Comparison of ENCODE assay signal across 8 mouse cellular contexts in the genomic region with DNA sequence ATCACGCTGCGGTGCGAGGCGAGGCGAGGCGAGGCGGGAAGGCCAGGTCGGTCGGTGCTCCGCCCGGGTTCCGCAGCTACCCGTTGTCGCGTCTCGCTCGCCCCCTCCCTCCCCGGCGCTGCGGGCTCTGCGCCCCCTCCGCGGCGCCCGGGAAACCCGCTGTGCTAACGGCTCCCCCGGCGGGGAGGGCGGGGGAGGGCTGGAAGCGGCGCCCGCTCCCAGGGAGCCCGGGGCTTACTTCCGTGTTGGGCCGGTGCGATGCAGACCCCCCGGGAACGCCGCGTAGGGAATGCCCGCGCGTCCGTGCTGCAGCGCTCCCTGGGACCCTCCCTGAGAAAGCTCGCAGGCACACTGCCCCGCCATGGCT. TPM values are rescaled to one million over a fixed set of nuclear protein-coding genes. Genes with fewer than 3 reads are reported as not detected.
DNase-seq lines count a peak whose midpoint lies in the region; ATAC-seq and TF ChIP-seq lines count a peak whose summit lies in the region.

No protein-coding gene starts in this region.

- no peak for TF ChIP-seq CTCF in testis, adult 2 months (IDR thresholded peaks at IDR 0.05; ENCODE audit: control insufficient read depth, insufficient read depth, insufficient replicate concordance, low read depth, low read length)

- TF ChIP-seq POLR2A in testis, adult 2 months (IDR thresholded peaks at IDR 0.05; ENCODE audit: control insufficient read depth, low read depth, low read length): no peak

- peak; percentile 84 for DNase-seq in adrenal gland, postnatal 25 days
- no peak for DNase-seq in adrenal gland, postnatal 10 days
- no peak for DNase-seq in testis, postnatal 14 days (ENCODE audit: low spot score)
- DNase-seq in liver, embryonic 13.5 days: no peak
- no peak for DNase-seq in cerebellum, adult 9-10 months
- DNase-seq in spleen, postnatal 14 days (ENCODE audit: low spot score in 2 of 2): no peak

- H3K4me1 ChIP-seq in testis, adult 2 months (ENCODE audit: control insufficient read depth, insufficient read depth, low read length): peaks cover 7% of the 10 kb centered on the region
- peaks cover 39% of the 10 kb centered on the region for H3K4me1 ChIP-seq in liver, embryonic 13.5 days (replicated peaks)
- H3K4me1 ChIP-seq in stomach, embryonic 16.5 days (ENCODE audit: control insufficient read depth, insufficient read depth, low read length): no peaks in the 10 kb centered on the region

- no peaks in the 10 kb centered on the region for H3K27me3 ChIP-seq in testis, adult 2 months (ENCODE audit: control insufficient read depth, insufficient read depth, low read length)
- H3K27me3 ChIP-seq in liver, embryonic 13.5 days: no peaks in the 10 kb centered on the region
- H3K27me3 ChIP-seq in stomach, embryonic 16.5 days (ENCODE audit: control insufficient read depth, insufficient read depth, low read length): no peaks in the 10 kb centered on the region

- peak overlapping the region; percentile 81 for H3K4me2 ChIP-seq in liver, embryonic 13.5 days
- H3K4me2 ChIP-seq in stomach, embryonic 16.5 days (ENCODE audit: low read depth, low read length): peak overlapping the region; percentile 52

- ATAC-seq in liver, embryonic 13.5 days (ENCODE audit: low read depth): peak; percentile 42; the same call in 1 of the 2 replicates
- ATAC-seq in stomach, embryonic 16.5 days (ENCODE audit: insufficient read depth, low FRiP score): peak; percentile 74

- H3K4me3 ChIP-seq in testis, adult 2 months (ENCODE audit: control insufficient read depth, low read depth, low read length): peak overlapping the region; percentile 99
- H3K4me3 ChIP-seq in liver, embryonic 13.5 days (replicated peaks): peak overlapping the region; percentile 95
- H3K4me3 ChIP-seq in stomach, embryonic 16.5 days (replicated peaks; ENCODE audit: low read length): peak overlapping the region; percentile 96

- 0% methylated on average over 46 of the region's 48 CpGs for WGBS in liver, embryonic 13.5 days (ENCODE audit: insufficient replicate concordance)
- WGBS in stomach, embryonic 16.5 days: 0% methylated on average over 43 of the region's 48 CpGs

- peak overlapping the region; percentile 99 for H3K9ac ChIP-seq in liver, embryonic 13.5 days
- H3K9ac ChIP-seq in stomach, embryonic 16.5 days (ENCODE audit: low read length): peak overlapping the region; percentile 96

- peak overlapping the region; percentile 100 for H3K27ac ChIP-seq in testis, adult 2 months (ENCODE audit: control insufficient read depth, insufficient read depth, low read depth, low read length)
- H3K27ac ChIP-seq in liver, embryonic 13.5 days: peak overlapping the region; percentile 98
- peak overlapping the region; percentile 99 for H3K27ac ChIP-seq in stomach, embryonic 16.5 days (ENCODE audit: low read length)

- H3K36me3 ChIP-seq in testis, adult 2 months (ENCODE audit: control insufficient read depth, insufficient read depth, low read length): no peaks in the 10 kb centered on the region; the same call in 1 of the 2 replicates
- H3K36me3 ChIP-seq in liver, embryonic 13.5 days: peaks cover 28% of the 10 kb centered on the region
- peaks cover 1% of the 10 kb centered on the region; the same call in 1 of the 2 replicates for H3K36me3 ChIP-seq in stomach, embryonic 16.5 days (ENCODE audit: control insufficient read depth, insufficient read depth, low read length)

- no peaks in the 10 kb centered on the region for H3K9me3 ChIP-seq in liver, embryonic 13.5 days (replicated peaks)
- no peaks in the 10 kb centered on the region for H3K9me3 ChIP-seq in stomach, embryonic 16.5 days (replicated peaks; ENCODE audit: control insufficient read depth, low read length)

RNA-seq across cellular contexts. Expression of a gene that starts 0.4 kb away (rescaled TPM):
- 798 and 829 TPM in 2 replicates for total RNA-seq in adrenal gland, postnatal 25 days (2021)
- 100 to 1,000 TPM; 858 to 894 TPM for total RNA-seq in adrenal gland, postnatal 10 days (2021)
- 185 and 215 TPM in 2 replicates for polyA plus RNA-seq in testis, adult 2 months (2012; rRNA removed)
- polyA plus RNA-seq in liver, embryonic 13.5 days (2015; fragmentation: Nextera tagmentation; extraction: Ambion mirVana): 751 and 991 TPM in 2 replicates
- 1,360 and 1,372 TPM in 2 replicates for polyA plus RNA-seq in stomach, embryonic 16.5 days (2015; fragmentation: Nextera tagmentation; extraction: Ambion mirVana)

RNA-seq across cellular contexts. Expression of a gene that starts 0.7 kb away (rescaled TPM):
- 23.2 and 25.0 TPM in 2 replicates for total RNA-seq in adrenal gland, postnatal 25 days (2021)
- total RNA-seq in adrenal gland, postnatal 10 days (2021): 10 to 100 TPM; 15.2 to 19.8 TPM
- polyA plus RNA-seq in testis, adult 2 months (2012; rRNA removed): 32.2 and 37.1 TPM in 2 replicates
- 14.9 and 20.6 TPM in 2 replicates for polyA plus RNA-seq in liver, embryonic 13.5 days (2015; fragmentation: Nextera tagmentation; extraction: Ambion mirVana)
- 22.2 and 25.1 TPM in 2 replicates for polyA plus RNA-seq in stomach, embryonic 16.5 days (2015; fragmentation: Nextera tagmentation; extraction: Ambion mirVana)

RNA-seq across cellular contexts. Expression of a gene that starts 17.7 kb away (rescaled TPM):
- 23.3 and 27.3 TPM in 2 replicates for total RNA-seq in adrenal gland, postnatal 25 days (2021)
- total RNA-seq in adrenal gland, postnatal 10 days (2021): 10 to 100 TPM; 26.6 to 27.2 TPM
- 3.4 and 3.9 TPM in 2 replicates for polyA plus RNA-seq in testis, adult 2 months (2012; rRNA removed)
- 24.2 and 24.6 TPM in 2 replicates for polyA plus RNA-seq in liver, embryonic 13.5 days (2015; fragmentation: Nextera tagmentation; extraction: Ambion mirVana)
- polyA plus RNA-seq in stomach, embryonic 16.5 days (2015; fragmentation: Nextera tagmentation; extraction: Ambion mirVana): 29.5 and 31.4 TPM in 2 replicates

RNA-seq across cellular contexts. Expression of a gene that starts 43.8 kb away (rescaled TPM):
- total RNA-seq in adrenal gland, postnatal 25 days (2021): 0.88 and 1.3 TPM in 2 replicates
- total RNA-seq in adrenal gland, postnatal 10 days (2021): 1 to 10 TPM; 1.3 to 1.5 TPM
- polyA plus RNA-seq in testis, adult 2 months (2012; rRNA removed): 57.6 and 60.5 TPM in 2 replicates
- polyA plus RNA-seq in liver, embryonic 13.5 days (2015; fragmentation: Nextera tagmentation; extraction: Ambion mirVana): 0.05 and 0.12 TPM in 2 replicates
- 0.42 and 0.45 TPM in 2 replicates for polyA plus RNA-seq in stomach, embryonic 16.5 days (2015; fragmentation: Nextera tagmentation; extraction: Ambion mirVana)
